Mouse (Mus musculus) hindbrain, embryonic 12.5 days (tissue): ENCODE measurements at regions not wholly inside any gene's neighbourhood (a gene's known extent, or its start where the extent isn't known, plus 50 kb on each side); places are given as distances from the start of the nearest gene placed in this dataset.
A peak's percentile ranks its signal among the peaks of the same experiment; 100 is the strongest.

ENCODE experiments used
- ATAC-seq: fragments of 200-750 bp; cut with Nextera tagmentation; 2 replicates; pipeline ENCODE4 v1.8.0; 2017; ENCODE audit warnings: moderate TSS enrichment; ENCODE audit not compliant: low FRiP score
- H3K27ac ChIP-seq: fragments of 300-500 bp; sonication (generic); 2 replicates; pipeline ENCODE4 v1.5.1; 2016; ENCODE audit warnings: mild to moderate bottlenecking
- H3K27me3 ChIP-seq: fragments of 300-500 bp; sonication (generic); 2 replicates; pipeline ENCODE4 v1.6.1; 2016; ENCODE audit warnings: mild to moderate bottlenecking
- H3K36me3 ChIP-seq: fragments of 300-500 bp; sonication (generic); 2 replicates; pipeline ENCODE4 v1.6.1; 2016; ENCODE audit warnings: mild to moderate bottlenecking
- H3K4me1 ChIP-seq: fragments of 300-500 bp; sonication (generic); 2 replicates; pipeline ENCODE4 v1.6.1; 2016
- H3K4me2 ChIP-seq: fragments of 300-500 bp; sonication (generic); replicated peaks from 2 replicates; pipeline ENCODE4 v1.6.1; 2016; ENCODE audit warnings: mild to moderate bottlenecking
- H3K4me3 ChIP-seq: fragments of 300-500 bp; sonication (generic); 2 replicates; pipeline ENCODE4 v1.5.1; 2016; ENCODE audit warnings: mild to moderate bottlenecking
- H3K9ac ChIP-seq: fragments of 300-500 bp; sonication (generic); 2 replicates; pipeline ENCODE4 v1.6.1; 2016; ENCODE audit warnings: mild to moderate bottlenecking, moderate library complexity
- H3K9me3 ChIP-seq: fragments of 300-500 bp; sonication (generic); replicated peaks from 2 replicates; pipeline ENCODE4 v1.6.1; 2016; ENCODE audit warnings: mild to moderate bottlenecking
- WGBS: fragments of 180-500 bp; shearing (Covaris S2); methylation state at CpG from one replicate; pipeline ENCODE4 v1.1.7; 2016; 5-methylcytosine and 5-hydroxymethylcytosine counted together

DNA sequence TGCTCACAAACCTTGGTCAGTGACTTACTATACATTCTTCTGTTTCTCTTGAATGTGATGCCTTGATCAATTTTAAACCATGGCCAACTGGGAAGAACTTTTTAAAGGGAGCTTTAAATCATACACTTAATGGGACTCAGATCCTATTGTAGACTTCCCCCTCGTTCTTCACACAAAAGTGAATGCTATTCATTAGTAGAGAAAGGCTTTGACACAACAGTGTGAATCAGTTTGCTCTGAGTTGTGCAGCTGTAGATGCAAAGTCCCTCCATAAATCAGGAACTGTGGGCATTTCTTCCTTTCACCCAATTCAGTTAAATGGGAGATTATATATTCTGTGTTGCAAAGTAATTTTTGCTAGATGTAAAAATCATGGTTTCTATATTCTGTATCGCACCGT lies 831.6 kb upstream of the Epha7 start:
- 68% methylated on average over 3 of the region's 3 CpGs for WGBS
- no peaks in the 10 kb centered on the region for H3K4me1 ChIP-seq
- no peaks in the 10 kb centered on the region for H3K36me3 ChIP-seq
- H3K9ac ChIP-seq, result no peak overlapping the region
- H3K27ac ChIP-seq, result no peak overlapping the region
- H3K9me3 ChIP-seq, result no peaks in the 10 kb centered on the region
- no peak overlapping the region for H3K4me3 ChIP-seq
- no peak for ATAC-seq
- no peak overlapping the region for H3K4me2 ChIP-seq
- no peaks in the 10 kb centered on the region for H3K27me3 ChIP-seq

DNA sequence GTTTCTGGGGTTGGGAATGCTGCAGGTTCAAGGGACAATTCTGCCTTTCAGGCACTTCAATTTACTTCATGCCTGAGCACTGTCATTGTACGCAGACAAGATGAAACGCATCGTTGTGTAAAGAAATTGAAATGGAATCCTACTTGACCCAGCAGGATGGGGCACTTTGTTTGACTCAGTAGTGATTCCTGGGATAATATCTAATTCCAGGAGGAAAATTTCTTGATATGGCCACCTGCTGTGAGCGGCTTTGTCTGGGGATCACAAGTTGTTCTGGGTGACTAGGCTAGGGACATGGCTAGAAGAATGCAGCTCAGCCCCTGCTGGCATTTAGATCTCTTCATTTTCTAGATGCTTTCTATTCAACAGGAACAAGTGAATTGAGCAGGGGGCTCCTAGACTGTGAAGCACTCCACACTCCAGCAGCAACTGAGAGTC lies 824.9 kb upstream of the Epha7 start:
- Histone ChIP-seq H3K4me1 (peaks cover 5% of the 10 kb centered on the region), H3K4me2 (no peak overlapping the region), H3K36me3 (no peaks in the 10 kb centered on the region), H3K9ac (no peak overlapping the region), H3K4me3 (no peak overlapping the region), H3K9me3 (no peaks in the 10 kb centered on the region), H3K27ac (0 out of 2 replicates have a peak overlapping the region, but pooled peaks have one; percentile 6), H3K27me3 (no peaks in the 10 kb centered on the region)
- WGBS, result 20% methylated on average over 4 of the region's 4 CpGs
- peak; percentile 84 for ATAC-seq

DNA sequence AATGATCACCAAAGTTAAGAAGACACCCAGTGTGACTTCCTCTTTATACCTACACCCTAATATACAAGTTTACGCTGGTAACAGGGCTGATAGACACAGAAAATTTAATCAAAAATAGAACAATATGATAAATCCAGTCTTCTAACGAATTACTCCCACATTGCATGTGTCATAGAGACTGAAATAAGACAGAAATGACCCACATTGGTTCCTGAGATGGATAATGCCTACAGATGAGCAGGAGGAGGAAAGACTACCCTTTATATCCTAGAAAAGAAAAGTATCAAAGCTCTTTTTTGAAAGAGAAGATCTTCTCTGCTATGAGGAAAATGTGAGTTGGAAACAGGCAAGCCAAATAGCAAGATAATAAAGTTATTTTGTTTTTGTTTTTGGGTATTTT lies 818.5 kb upstream of the Epha7 start:
- no peaks in the 10 kb centered on the region for H3K27me3 ChIP-seq
- no peak for ATAC-seq
- WGBS, result 81% methylated on average over 2 of the region's 2 CpGs
- H3K27ac ChIP-seq, result no peak overlapping the region
- no peaks in the 10 kb centered on the region for H3K9me3 ChIP-seq
- H3K4me2 ChIP-seq, result no peak overlapping the region
- no peak overlapping the region for H3K4me3 ChIP-seq
- no peaks in the 10 kb centered on the region for H3K36me3 ChIP-seq
- no peaks in the 10 kb centered on the region for H3K4me1 ChIP-seq
- no peak overlapping the region for H3K9ac ChIP-seq

DNA sequence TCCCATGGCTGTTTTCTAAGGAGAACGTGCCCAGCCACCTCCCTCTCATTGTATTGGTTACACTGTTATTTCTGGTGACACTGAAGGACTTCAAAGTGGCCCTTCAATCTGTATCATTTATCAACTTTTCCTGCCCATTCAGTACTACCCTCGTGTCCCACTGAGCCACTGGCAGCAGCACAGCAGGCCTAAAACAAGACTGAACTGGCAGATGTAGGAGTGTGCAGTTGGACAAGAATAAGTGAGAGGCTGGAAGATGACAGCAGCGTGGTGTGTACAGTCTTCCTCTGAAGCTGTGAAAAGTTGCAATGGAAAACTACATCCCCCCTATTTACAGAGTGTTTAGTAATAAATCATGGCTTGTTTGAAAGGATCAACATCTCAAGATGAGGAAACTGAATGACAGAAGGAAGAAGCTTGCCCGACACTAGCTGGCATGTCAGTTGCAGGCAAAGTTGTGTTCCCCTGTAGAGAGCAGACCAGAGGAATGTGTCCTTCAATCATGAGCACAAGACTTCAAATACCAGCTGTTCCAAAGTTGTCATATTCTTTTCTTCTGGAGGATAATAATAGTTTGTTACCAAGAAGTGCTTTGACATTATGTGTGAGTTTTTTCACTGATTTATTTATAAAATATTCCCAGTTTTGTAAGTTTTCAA lies 811.0 kb upstream of the Epha7 start:
- H3K9ac ChIP-seq, result no peak overlapping the region
- H3K36me3 ChIP-seq, result no peaks in the 10 kb centered on the region
- 24% methylated on average over 4 of the region's 4 CpGs for WGBS
- H3K4me1 ChIP-seq, result no peaks in the 10 kb centered on the region
- H3K4me3 ChIP-seq, result no peak overlapping the region
- H3K4me2 ChIP-seq, result no peak overlapping the region
- H3K27ac ChIP-seq, result no peak overlapping the region
- H3K9me3 ChIP-seq, result no peaks in the 10 kb centered on the region
- no peaks in the 10 kb centered on the region for H3K27me3 ChIP-seq
- ATAC-seq, result no peak
